Mouse (Mus musculus) liver, postnatal 0 days (tissue): ENCODE results near the gene Igfbpl1.

Experiments
- CTCF ChIP-seq: sonication (generic); IDR thresholded peaks from 2 replicates; pipeline ENCODE4 v1.5.1; 2016; ENCODE audit warnings: antibody characterized with exemption, low read depth
- EP300 ChIP-seq: IDR thresholded peaks from 2 replicates; pipeline ENCODE4 v1.6.1; 2016; ENCODE audit warnings: antibody characterized with exemption, low read depth, mild to moderate bottlenecking

GRCm38 (mm10) chr4:45783671-45784070 lies 43.1 kb downstream of the Igfbpl1 start:
- TF ChIP-seq CTCF (peak; percentile 42), EP300 (no peak)
